In the genomic region with DNA sequence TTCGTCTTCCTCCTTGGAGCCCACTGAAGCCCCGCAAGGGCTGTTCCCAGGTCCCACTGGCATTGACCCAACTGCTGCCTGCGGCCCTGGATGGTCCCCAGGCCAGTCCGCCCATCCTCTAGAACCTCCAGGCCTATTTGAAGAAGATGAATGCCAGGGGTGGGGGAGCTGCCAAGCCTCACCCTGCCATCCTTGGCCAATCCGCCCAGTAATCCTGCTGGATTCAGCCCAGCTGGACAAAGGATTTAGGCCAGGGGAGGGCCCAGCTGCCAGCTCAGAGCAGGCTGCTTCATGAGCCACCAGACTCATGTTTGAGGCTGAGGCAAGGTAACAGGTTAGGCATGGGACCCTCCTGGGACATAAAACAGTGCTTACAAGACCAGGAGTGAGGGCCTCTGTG, we compare ENCODE assay signal across 12 mouse cellular contexts. TPM values are rescaled to one million over a fixed set of nuclear protein-coding genes. Genes with fewer than 3 reads are reported as not detected.
A peak's percentile ranks its signal among the peaks of the same experiment; 100 is the strongest.
DNase-seq lines count a peak whose midpoint lies in the region; ATAC-seq and TF ChIP-seq lines count a peak whose summit lies in the region.
"Had no signal": no experiment of that assay in that cellular context is flagged by ENCODE, and none has a peak within 500 bp of the region (broad histone marks: within the 10 kb centered on the region; RNA-seq: fewer than 3 reads in every experiment).

No protein-coding gene starts in this region.

- H3K36me3 ChIP-seq in liver, postnatal 0 days (replicated peaks; ENCODE audit: insufficient read depth, low read length), result no peaks in the 10 kb centered on the region
- H3K36me3 ChIP-seq: liver, embryonic 15.5 days; neural tube, embryonic 12.5 days had no signal

- no peak overlapping the region for H3K4me3 ChIP-seq in gastrocnemius, adult 2 months
- H3K4me3 ChIP-seq in liver, postnatal 0 days (ENCODE audit: low read depth, low read length), result no peak overlapping the region
- H3K4me3 ChIP-seq: liver, embryonic 15.5 days; neural tube, embryonic 12.5 days had no signal

- no peaks in the 10 kb centered on the region for H3K27me3 ChIP-seq in liver, postnatal 0 days (ENCODE audit: insufficient read depth, low read length)

- H3K9me3 ChIP-seq in liver, postnatal 0 days (ENCODE audit: low read length), result no peaks in the 10 kb centered on the region
- H3K9me3 ChIP-seq: liver, embryonic 15.5 days; neural tube, embryonic 12.5 days had no signal

- H3K4me2 ChIP-seq in liver, postnatal 0 days (ENCODE audit: low read depth, low read length), result no peak overlapping the region
- H3K4me2 ChIP-seq: liver, embryonic 15.5 days; neural tube, embryonic 12.5 days had no signal

- ATAC-seq in liver, postnatal 0 days, result no peak

- 0 out of 2 replicates have a peak, but pooled peaks cover 2% of the 10 kb centered on the region for H3K4me1 ChIP-seq in liver, postnatal 0 days (ENCODE audit: insufficient read depth)
- H3K4me1 ChIP-seq: liver, embryonic 15.5 days had no signal

- no peak for TF ChIP-seq EP300 in liver, postnatal 0 days (IDR thresholded peaks at IDR 0.05; ENCODE audit: low read depth)

- 82% methylated on average over 5 of the region's 5 CpGs for WGBS in liver, postnatal 0 days (ENCODE audit: insufficient replicate concordance)

- intact Hi-C loops in gastrocnemius, adult 2 months (cut with DNase I), result no loop called here

- DNase-seq in frontal cortex, postnatal 10 days (ENCODE audit: low spot score in 2 of 2), result peak; percentile 37 to 57
- no peak for DNase-seq in frontal cortex, postnatal 36 days (ENCODE audit: low spot score in 2 of 2)
- peak; percentile 22 for DNase-seq in ovary, postnatal 36 days (ENCODE audit: low spot score)
- DNase-seq in ovary, postnatal 10 days (ENCODE audit: low spot score), result no peak
- peak; percentile 69 for DNase-seq in gastrocnemius, adult 2 months
- peak; percentile 59 for DNase-seq in right cerebral cortex, postnatal 4 days
- DNase-seq in liver, postnatal 0 days, result no peak
- no peak for DNase-seq in thymus, postnatal 0 days (ENCODE audit: low spot score)
- DNase-seq: kidney, adult 8-10 months; thymus, postnatal 25 days had no signal

- no peak overlapping the region for H3K27ac ChIP-seq in gastrocnemius, adult 2 months
- no peak overlapping the region for H3K27ac ChIP-seq in liver, postnatal 0 days (ENCODE audit: low read depth)
- H3K27ac ChIP-seq: liver, embryonic 15.5 days; neural tube, embryonic 12.5 days had no signal

- TF ChIP-seq CTCF in gastrocnemius, adult 2 months (IDR thresholded peaks at IDR 0.05), result no peak
- no peak for TF ChIP-seq CTCF in liver, postnatal 0 days (IDR thresholded peaks at IDR 0.05; ENCODE audit: low read depth)

- no peak overlapping the region for H3K9ac ChIP-seq in liver, postnatal 0 days (replicated peaks)
- H3K9ac ChIP-seq: liver, embryonic 15.5 days; neural tube, embryonic 12.5 days had no signal

RNA-seq across cellular contexts. Expression of a gene that starts 45.7 kb away (rescaled TPM):
- under 1 TPM in 1 of 2 experiments, not detected in 1; 0.38 TPM for total RNA-seq in gastrocnemius, adult 2 months (2021)
- 0.04 TPM in 1 of 2 replicates, not detected in the other for polyA plus RNA-seq in liver, postnatal 0 days (2015; fragmentation: Nextera tagmentation; extraction: Ambion mirVana)
- polyA plus RNA-seq in thymus, postnatal 0 days (2015; fragmentation: Nextera tagmentation; extraction: Ambion mirVana), result 0.67 and 0.74 TPM in 2 replicates
- polyA plus RNA-seq: liver, embryonic 15.5 days had no signal

RNA-seq across cellular contexts. Expression of a gene that starts 46.9 kb away (rescaled TPM):
- total RNA-seq in gastrocnemius, adult 2 months (2021), result 10 to 100 TPM; 33.8 to 43.6 TPM
- 10.9 and 11.4 TPM in 2 replicates for polyA plus RNA-seq in liver, postnatal 0 days (2015; fragmentation: Nextera tagmentation; extraction: Ambion mirVana)
- polyA plus RNA-seq in thymus, postnatal 0 days (2015; fragmentation: Nextera tagmentation; extraction: Ambion mirVana), result 41.5 and 42.9 TPM in 2 replicates

RNA-seq across cellular contexts. Expression of a gene that starts 50.1 kb away (rescaled TPM):
- not detected for total RNA-seq in gastrocnemius, adult 2 months (2021)
- 0.15 and 0.21 TPM in 2 replicates for polyA plus RNA-seq in liver, postnatal 0 days (2015; fragmentation: Nextera tagmentation; extraction: Ambion mirVana)
- polyA plus RNA-seq in thymus, postnatal 0 days (2015; fragmentation: Nextera tagmentation; extraction: Ambion mirVana), result 3.3 and 3.6 TPM in 2 replicates

RNA-seq across cellular contexts. Expression of a gene that starts 55.9 kb away (rescaled TPM):
- 10 to 100 TPM; 12.9 to 17.9 TPM for total RNA-seq in gastrocnemius, adult 2 months (2021)
- polyA plus RNA-seq in liver, postnatal 0 days (2015; fragmentation: Nextera tagmentation; extraction: Ambion mirVana), result 5.9 and 6.8 TPM in 2 replicates
- 15.9 and 16.3 TPM in 2 replicates for polyA plus RNA-seq in thymus, postnatal 0 days (2015; fragmentation: Nextera tagmentation; extraction: Ambion mirVana)

Comparison
In these comparisons a context has a peak if more than half of its experiments do, and no peak if none do; other contexts are left out.
1. DNase-seq: peak in frontal cortex, postnatal 10 days (2 of 2), ovary, postnatal 36 days (single experiment), gastrocnemius, adult 2 months (single experiment) and right cerebral cortex, postnatal 4 days (single experiment); none in frontal cortex, postnatal 36 days (0 of 2), ovary, postnatal 10 days (single experiment), liver, postnatal 0 days (single experiment) and thymus, postnatal 0 days (single experiment).